Mouse (Mus musculus): Measurements from ENCODE around the gene Olfr986.
"Not testable (repeated sequence)": the region's sequence is repeated elsewhere in the genome, so short reads cannot be mapped to it uniquely, and the experiment has no call there.

Gene Olfr986

GRCm38 (mm10) chr9:40180620-40181019, at the start of gene Olfr986:
Gene Olfr986 (plus strand): TSS chr9:40180920.
- no peak for DNase-seq (ENCODE audit: low spot score)

- no peak for DNase-seq (ENCODE audit: low spot score)
Measured at GRCm38 (mm10) chr9:40136987-40137688, 43.6 kb upstream of the Olfr986 start.

- DNase-seq (ENCODE audit: low spot score) = no peak
Measured at GRCm38 (mm10) chr9:40139484-40139883, 41.2 kb upstream of the Olfr986 start.

- DNase-seq (ENCODE audit: low spot score) = no peak
Measured at GRCm38 (mm10) chr9:40141544-40141943, 39.2 kb upstream of the Olfr986 start.

GRCm38 (mm10) chr9:40155118-40155644, 25.5 kb upstream of the Olfr986 start:
- no peak for DNase-seq (ENCODE audit: low spot score)

- no peak for DNase-seq (ENCODE audit: low spot score)
Measured at GRCm38 (mm10) chr9:40166446-40166845, 14.3 kb upstream of the Olfr986 start.

- DNase-seq (ENCODE audit: low spot score) = no peak
Measured at GRCm38 (mm10) chr9:40177017-40177416, 3.7 kb upstream of the Olfr986 start.

GRCm38 (mm10) chr9:40185166-40185565, 4.4 kb downstream of the Olfr986 start:
- DNase-seq (ENCODE audit: low spot score) = not testable (repeated sequence)

GRCm38 (mm10) chr9:40191086-40191876, 10.6 kb downstream of the Olfr986 start:
- no peak for DNase-seq (ENCODE audit: low spot score)

- peak; percentile 87 for DNase-seq (ENCODE audit: low spot score)
Measured at GRCm38 (mm10) chr9:40192098-40193038, 11.6 kb downstream of the Olfr986 start, which contains the start of gene Zfp202. Gene Zfp202 (plus strand): TSS chr9:40192316.

GRCm38 (mm10) chr9:40195981-40196380, 15.3 kb downstream of the Olfr986 start:
- DNase-seq (ENCODE audit: low spot score) = no peak

- no peak for DNase-seq (ENCODE audit: low spot score)
Measured at GRCm38 (mm10) chr9:40206546-40206950, 25.8 kb downstream of the Olfr986 start.

GRCm38 (mm10) chr9:40210744-40211143, 30.0 kb downstream of the Olfr986 start:
- DNase-seq (ENCODE audit: low spot score) = no peak

- no peak for DNase-seq (ENCODE audit: low spot score)
Measured at GRCm38 (mm10) chr9:40214058-40214457, 33.3 kb downstream of the Olfr986 start.

- no peak for DNase-seq (ENCODE audit: low spot score)
Measured at GRCm38 (mm10) chr9:40216651-40217050, 35.9 kb downstream of the Olfr986 start.

- DNase-seq (ENCODE audit: low spot score) = no peak
Measured at GRCm38 (mm10) chr9:40224289-40224688, 43.6 kb downstream of the Olfr986 start.

GRCm38 (mm10) chr9:40227874-40228789, 47.4 kb downstream of the Olfr986 start:
- peak; percentile 57 for DNase-seq (ENCODE audit: low spot score)

GRCm38 (mm10) chr9:40228804-40229331, 48.1 kb downstream of the Olfr986 start:
- DNase-seq (ENCODE audit: low spot score) = no peak

- no peak for DNase-seq (ENCODE audit: low spot score)
Measured at GRCm38 (mm10) chr9:40229479-40229878, 48.8 kb downstream of the Olfr986 start.

- DNase-seq (ENCODE audit: low spot score) = no peak
Measured at GRCm38 (mm10) chr9:40231019-40231418, 50.3 kb downstream of the Olfr986 start.

Measured in layer of hippocampus, adult 11-12 months (tissue).